8 mouse cellular contexts compared by ENCODE assay signal in the genomic region with DNA sequence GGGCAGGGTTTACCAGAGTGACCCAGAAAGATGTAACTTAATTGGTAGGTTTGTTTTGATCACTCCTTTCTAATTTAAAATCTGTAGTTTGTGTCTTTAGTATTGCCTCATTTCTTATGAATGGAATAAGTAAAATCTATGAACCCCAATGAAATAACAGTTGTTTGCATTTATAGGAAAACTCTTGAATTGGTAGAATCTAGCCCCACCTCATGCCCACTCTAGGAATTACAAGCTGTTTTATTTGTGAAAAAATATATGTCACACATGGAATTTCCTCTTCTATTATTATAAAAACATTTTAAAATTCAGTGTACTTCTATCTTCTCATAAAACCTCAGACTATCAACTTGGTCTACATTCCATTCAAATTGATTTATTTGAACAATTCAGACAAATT. TPM values are rescaled to one million over a fixed set of nuclear protein-coding genes. Genes with fewer than 3 reads are reported as not detected.
A peak's percentile ranks its signal among the peaks of the same experiment; 100 is the strongest.
DNase-seq lines count a peak whose midpoint lies in the region; ATAC-seq and TF ChIP-seq lines count a peak whose summit lies in the region.

No protein-coding gene starts in this region.

- ATAC-seq in heart, embryonic 11.5 days (replicated peaks; ENCODE audit: insufficient number of reproducible peaks, low FRiP score, low TSS enrichment), result no peak
- no peak for ATAC-seq in midbrain, embryonic 14.5 days (ENCODE audit: low FRiP score, low TSS enrichment)

- H3K4me1 ChIP-seq in heart, embryonic 11.5 days (ENCODE audit: control insufficient read depth, insufficient read depth, low read length), result 0 out of 2 replicates have a peak, but pooled peaks cover 5% of the 10 kb centered on the region
- H3K4me1 ChIP-seq in midbrain, embryonic 14.5 days (ENCODE audit: control insufficient read depth, insufficient read depth, low read length), result no peaks in the 10 kb centered on the region
- H3K4me1 ChIP-seq in midbrain, embryonic 10.5 days, result no peaks in the 10 kb centered on the region

- H3K36me3 ChIP-seq in heart, embryonic 11.5 days (ENCODE audit: control insufficient read depth, insufficient read depth, low read length), result no peaks in the 10 kb centered on the region
- no peaks in the 10 kb centered on the region for H3K36me3 ChIP-seq in midbrain, embryonic 14.5 days (ENCODE audit: control insufficient read depth, insufficient read depth, low read length)
- peaks cover 5% of the 10 kb centered on the region; the same call in 1 of the 2 replicates for H3K36me3 ChIP-seq in midbrain, embryonic 10.5 days

- no peaks in the 10 kb centered on the region for H3K9me3 ChIP-seq in heart, embryonic 11.5 days (replicated peaks; ENCODE audit: control insufficient read depth, low read length)
- no peaks in the 10 kb centered on the region for H3K9me3 ChIP-seq in midbrain, embryonic 14.5 days (ENCODE audit: control insufficient read depth, low read length)
- no peaks in the 10 kb centered on the region for H3K9me3 ChIP-seq in midbrain, embryonic 10.5 days (replicated peaks)

- H3K27me3 ChIP-seq in heart, embryonic 11.5 days (ENCODE audit: control insufficient read depth, insufficient read depth, low read length), result no peaks in the 10 kb centered on the region
- H3K27me3 ChIP-seq in midbrain, embryonic 14.5 days (ENCODE audit: control insufficient read depth, insufficient read depth, low read length), result no peaks in the 10 kb centered on the region
- H3K27me3 ChIP-seq in midbrain, embryonic 10.5 days (ENCODE audit: low read depth, poor library complexity, severe bottlenecking), result no peaks in the 10 kb centered on the region

- no peak for TF ChIP-seq POLR2A in brain, embryonic 14.5 days (IDR thresholded peaks at IDR 0.05; ENCODE audit: borderline replicate concordance, extremely low read depth, insufficient read depth, insufficient read length, poor library complexity, severe bottlenecking)

- no peak overlapping the region for H3K27ac ChIP-seq in heart, embryonic 11.5 days (ENCODE audit: low read depth, low read length)
- H3K27ac ChIP-seq in midbrain, embryonic 14.5 days (replicated peaks; ENCODE audit: low read depth, low read length), result no peak overlapping the region
- H3K27ac ChIP-seq in midbrain, embryonic 10.5 days (replicated peaks), result no peak overlapping the region

- H3K9ac ChIP-seq in heart, embryonic 11.5 days (ENCODE audit: low read depth, low read length), result no peak overlapping the region
- H3K9ac ChIP-seq in midbrain, embryonic 14.5 days (replicated peaks; ENCODE audit: low read length), result no peak overlapping the region

- TF ChIP-seq CTCF in brain, embryonic 14.5 days (IDR thresholded peaks at IDR 0.05; ENCODE audit: borderline replicate concordance, extremely low read depth, insufficient read depth, insufficient read length), result peak; percentile 29; the same call in 1 of the 2 replicates

- no peak overlapping the region for H3K4me2 ChIP-seq in heart, embryonic 11.5 days
- no peak overlapping the region for H3K4me2 ChIP-seq in midbrain, embryonic 14.5 days (ENCODE audit: low read length)

- no peak overlapping the region for H3K4me3 ChIP-seq in heart, embryonic 11.5 days (ENCODE audit: low read depth, low read length)
- no peak overlapping the region for H3K4me3 ChIP-seq in midbrain, embryonic 14.5 days (replicated peaks; ENCODE audit: low read depth, low read length)
- H3K4me3 ChIP-seq in midbrain, embryonic 10.5 days, result no peak overlapping the region

- DNase-seq in heart, adult 8-10 months (ENCODE audit: low spot score), result peak; percentile 9
- DNase-seq in midbrain, embryonic 14.5 days, result peak; percentile 76
- no peak for DNase-seq in midbrain, embryonic 10.5 days (ENCODE audit: low spot score)
- peak; percentile 71 for DNase-seq in brain, embryonic 14.5 days (ENCODE audit: low read depth)
- peak; percentile 58 for DNase-seq in lung, postnatal 36 days
- DNase-seq in frontal cortex, postnatal 14 days (ENCODE audit: low spot score in 2 of 2), result no peak
- DNase-seq in gastrocnemius, postnatal 25 days, result no peak

RNA-seq across cellular contexts. Expression of gene Pgm1, which starts 47.3 kb away (rescaled TPM):
- total RNA-seq in heart, adult 8-10 months (2022), result 100 to 1,000 TPM; 215 to 256 (median 242) TPM
- 277 and 308 TPM in 2 replicates for polyA plus RNA-seq in heart, embryonic 11.5 days (2014; fragmentation: Nextera tagmentation; extraction: Ambion mirVana)
- 65.5 and 76.0 TPM in 2 replicates for polyA plus RNA-seq in midbrain, embryonic 14.5 days (2014; fragmentation: Nextera tagmentation; extraction: Ambion mirVana)
- polyA plus RNA-seq in midbrain, embryonic 10.5 days (2016; fragmentation: Nextera tagmentation; extraction: Ambion mirVana), result 66.6 and 67.7 TPM in 2 replicates
- polyA plus RNA-seq in brain, embryonic 14.5 days (2012; rRNA removed), result 32.8 and 45.8 TPM in 2 replicates
- total RNA-seq in gastrocnemius, postnatal 25 days (2021), result 1,000 to 10,000 TPM in 1 of 2 experiments, 100 to 1,000 TPM in 1; 832 to 1,031 TPM

RNA-seq across cellular contexts. Expression of gene Itgb3bp, which starts 47.7 kb away (rescaled TPM):
- total RNA-seq in heart, adult 8-10 months (2022), result 1 to 10 TPM; 6.0 to 7.9 (median 6.6) TPM
- polyA plus RNA-seq in heart, embryonic 11.5 days (2014; fragmentation: Nextera tagmentation; extraction: Ambion mirVana), result 38.5 and 43.0 TPM in 2 replicates
- 12.7 and 19.0 TPM in 2 replicates for polyA plus RNA-seq in midbrain, embryonic 14.5 days (2014; fragmentation: Nextera tagmentation; extraction: Ambion mirVana)
- 54.9 and 62.3 TPM in 2 replicates for polyA plus RNA-seq in midbrain, embryonic 10.5 days (2016; fragmentation: Nextera tagmentation; extraction: Ambion mirVana)
- polyA plus RNA-seq in brain, embryonic 14.5 days (2012; rRNA removed), result 5.9 and 6.5 TPM in 2 replicates
- total RNA-seq in gastrocnemius, postnatal 25 days (2021), result 1 to 10 TPM; 3.6 to 4.7 TPM

RNA-seq across cellular contexts. Expression of gene Efcab7, which starts 52.9 kb away (rescaled TPM):
- total RNA-seq in heart, adult 8-10 months (2022), result 1 to 10 TPM in 3 of 4 experiments, under 1 TPM in 1; 0.66 to 3.7 (median 1.6) TPM
- 10.2 and 12.4 TPM in 2 replicates for polyA plus RNA-seq in heart, embryonic 11.5 days (2014; fragmentation: Nextera tagmentation; extraction: Ambion mirVana)
- polyA plus RNA-seq in midbrain, embryonic 14.5 days (2014; fragmentation: Nextera tagmentation; extraction: Ambion mirVana), result 16.2 and 20.1 TPM in 2 replicates
- 21.8 and 24.1 TPM in 2 replicates for polyA plus RNA-seq in midbrain, embryonic 10.5 days (2016; fragmentation: Nextera tagmentation; extraction: Ambion mirVana)
- 14.7 and 16.9 TPM in 2 replicates for polyA plus RNA-seq in brain, embryonic 14.5 days (2012; rRNA removed)
- 1 to 10 TPM in 1 of 2 experiments, under 1 TPM in 1; 0.82 to 2.5 TPM for total RNA-seq in gastrocnemius, postnatal 25 days (2021)

Comparison
In these comparisons a context has a peak if more than half of its experiments do, and no peak if none do; other contexts are left out.
1. DNase-seq: peak in heart, adult 8-10 months (single experiment), midbrain, embryonic 14.5 days (single experiment), brain, embryonic 14.5 days (single experiment) and lung, postnatal 36 days (single experiment); none in midbrain, embryonic 10.5 days (single experiment), frontal cortex, postnatal 14 days (0 of 2) and gastrocnemius, postnatal 25 days (single experiment).